Mouse (Mus musculus): ENCODE results near the gene Gria1. TPM values are rescaled to one million over a fixed set of nuclear protein-coding genes. Genes with fewer than 3 reads are reported as not detected.
A peak's percentile ranks its signal among the peaks of the same experiment; 100 is the strongest.

The Gria1 gene
- polyA plus RNA-seq (2016; fragmentation: Nextera tagmentation; extraction: Ambion mirVana) = 7.1 and 13.9 TPM in 2 replicates

GRCm38 (mm10) chr11:57011024-57011690 is at the start of gene Gria1:
Gene Gria1 (plus strand): TSS chr11:57011387.
- Histone ChIP-seq H3K4me1 (peaks cover 28% of the 10 kb centered on the region), H3K27me3 (peaks cover 11% of the 10 kb centered on the region; the same call in 1 of the 2 replicates), H3K9ac (peak within 1 kb of the TSS; percentile 29), H3K4me2 (replicated peaks) (peak within 1 kb of the TSS; percentile 46), H3K36me3 (no peaks in the 10 kb centered on the region), H3K9me3 (replicated peaks) (no peaks in the 10 kb centered on the region), H3K4me3 (peak within 1 kb of the TSS; percentile 28), H3K27ac (no peak within 1 kb of the TSS)
- WGBS = 16% methylated on average over 6 of the region's 6 CpGs
- peak; percentile 54; the same call in 1 of the 2 replicates for ATAC-seq (ENCODE audit: low FRiP score)

- 84% methylated on average over 3 of the region's 3 CpGs for WGBS
- Histone ChIP-seq H3K4me2 (replicated peaks) (no peak overlapping the region), H3K4me1 (no peaks in the 10 kb centered on the region), H3K36me3 (no peaks in the 10 kb centered on the region), H3K4me3 (no peak overlapping the region), H3K9ac (no peak overlapping the region), H3K9me3 (replicated peaks) (no peaks in the 10 kb centered on the region), H3K27ac (no peak overlapping the region), H3K27me3 (no peaks in the 10 kb centered on the region)
- no peak for ATAC-seq (ENCODE audit: low FRiP score)
Observed at GRCm38 (mm10) chr11:56961751-56962150, 49.4 kb upstream of the Gria1 start.

GRCm38 (mm10) chr11:56972814-56973213 is 38.4 kb upstream of the Gria1 start:
- Histone ChIP-seq H3K27ac (no peak overlapping the region), H3K4me1 (no peaks in the 10 kb centered on the region), H3K27me3 (no peaks in the 10 kb centered on the region), H3K9me3 (replicated peaks) (no peaks in the 10 kb centered on the region), H3K4me3 (no peak overlapping the region), H3K9ac (no peak overlapping the region), H3K36me3 (no peaks in the 10 kb centered on the region), H3K4me2 (replicated peaks) (no peak overlapping the region)
- no peak for ATAC-seq (ENCODE audit: low FRiP score)
- 45% methylated on average over 1 of the region's 1 CpGs for WGBS

GRCm38 (mm10) chr11:56984321-56985000 is 26.7 kb upstream of the Gria1 start:
- H3K9me3 ChIP-seq (replicated peaks) = peaks cover 9% of the 10 kb centered on the region; the same call in 1 of the 2 replicates
- H3K27ac ChIP-seq = no peak overlapping the region
- H3K36me3 ChIP-seq = no peaks in the 10 kb centered on the region
- WGBS = 85% methylated on average over 3 of the region's 3 CpGs
- no peak for ATAC-seq (ENCODE audit: low FRiP score)
- no peak overlapping the region for H3K4me3 ChIP-seq
- no peaks in the 10 kb centered on the region for H3K4me1 ChIP-seq
- no peaks in the 10 kb centered on the region for H3K27me3 ChIP-seq
- no peak overlapping the region for H3K9ac ChIP-seq
- no peak overlapping the region for H3K4me2 ChIP-seq (replicated peaks)

- H3K9ac ChIP-seq = no peak overlapping the region
- H3K4me3 ChIP-seq = no peak overlapping the region
- H3K27ac ChIP-seq = no peak overlapping the region
- H3K9me3 ChIP-seq (replicated peaks) = no peaks in the 10 kb centered on the region
- WGBS = 81% methylated on average over 4 of the region's 4 CpGs
- no peak for ATAC-seq (ENCODE audit: low FRiP score)
- H3K4me2 ChIP-seq (replicated peaks) = no peak overlapping the region
- no peaks in the 10 kb centered on the region for H3K36me3 ChIP-seq
- H3K27me3 ChIP-seq = no peaks in the 10 kb centered on the region
- no peaks in the 10 kb centered on the region for H3K4me1 ChIP-seq
Observed at GRCm38 (mm10) chr11:56985457-56985856, 25.7 kb upstream of the Gria1 start.

GRCm38 (mm10) chr11:56999601-57000001 is 11.6 kb upstream of the Gria1 start:
- Histone ChIP-seq H3K27ac (no peak overlapping the region), H3K9ac (no peak overlapping the region), H3K9me3 (replicated peaks) (no peaks in the 10 kb centered on the region), H3K4me3 (no peak overlapping the region), H3K36me3 (no peaks in the 10 kb centered on the region), H3K4me1 (no peaks in the 10 kb centered on the region), H3K4me2 (replicated peaks) (no peak overlapping the region), H3K27me3 (no peaks in the 10 kb centered on the region)
- no peak for ATAC-seq (ENCODE audit: low FRiP score)
- 92% methylated on average over 3 of the region's 3 CpGs for WGBS

GRCm38 (mm10) chr11:57004611-57005010 is 6.6 kb upstream of the Gria1 start:
- ATAC-seq (ENCODE audit: low FRiP score) = no peak
- Histone ChIP-seq H3K4me2 (replicated peaks) (no peak overlapping the region), H3K4me3 (no peak overlapping the region), H3K36me3 (no peaks in the 10 kb centered on the region), H3K9me3 (replicated peaks) (no peaks in the 10 kb centered on the region), H3K9ac (no peak overlapping the region), H3K27me3 (no peaks in the 10 kb centered on the region), H3K4me1 (no peaks in the 10 kb centered on the region; the same call in 1 of the 2 replicates), H3K27ac (no peak overlapping the region)
- WGBS = 32% methylated on average over 3 of the region's 3 CpGs

- Histone ChIP-seq H3K4me1 (no peaks in the 10 kb centered on the region; the same call in 1 of the 2 replicates), H3K4me3 (no peak overlapping the region), H3K9ac (no peak overlapping the region), H3K4me2 (replicated peaks) (no peak overlapping the region), H3K36me3 (no peaks in the 10 kb centered on the region), H3K9me3 (replicated peaks) (no peaks in the 10 kb centered on the region), H3K27me3 (no peaks in the 10 kb centered on the region; the same call in 1 of the 2 replicates), H3K27ac (no peak overlapping the region)
- WGBS = 81% methylated on average over 7 of the region's 7 CpGs
- ATAC-seq (ENCODE audit: low FRiP score) = no peak
Observed at GRCm38 (mm10) chr11:57005341-57005740, 5.8 kb upstream of the Gria1 start.

GRCm38 (mm10) chr11:57007790-57008189 is 3.4 kb upstream of the Gria1 start:
- Histone ChIP-seq H3K4me2 (replicated peaks) (no peak overlapping the region), H3K4me3 (no peak overlapping the region), H3K4me1 (peaks cover 19% of the 10 kb centered on the region), H3K9ac (no peak overlapping the region), H3K27ac (no peak overlapping the region), H3K27me3 (peaks cover 3% of the 10 kb centered on the region; the same call in 1 of the 2 replicates), H3K9me3 (replicated peaks) (no peaks in the 10 kb centered on the region), H3K36me3 (no peaks in the 10 kb centered on the region)
- WGBS = 94% methylated on average over 4 of the region's 4 CpGs
- ATAC-seq (ENCODE audit: low FRiP score) = no peak

GRCm38 (mm10) chr11:57010611-57011010 is 576 bp upstream of the Gria1 start:
- H3K27ac ChIP-seq = no peak overlapping the region
- WGBS = 71% methylated on average over 6 of the region's 6 CpGs
- H3K4me1 ChIP-seq = peaks cover 28% of the 10 kb centered on the region
- no peaks in the 10 kb centered on the region for H3K36me3 ChIP-seq
- no peaks in the 10 kb centered on the region for H3K9me3 ChIP-seq (replicated peaks)
- no peak overlapping the region for H3K9ac ChIP-seq
- no peak for ATAC-seq (ENCODE audit: low FRiP score)
- H3K4me3 ChIP-seq = no peak overlapping the region
- H3K27me3 ChIP-seq = peaks cover 11% of the 10 kb centered on the region; the same call in 1 of the 2 replicates
- H3K4me2 ChIP-seq (replicated peaks) = no peak overlapping the region

- WGBS = 2% methylated on average over 11 of the region's 11 CpGs
- Histone ChIP-seq H3K9ac (peak overlapping the region; percentile 29), H3K9me3 (replicated peaks) (no peaks in the 10 kb centered on the region), H3K36me3 (no peaks in the 10 kb centered on the region), H3K4me3 (peak overlapping the region; percentile 28), H3K4me2 (replicated peaks) (peak overlapping the region; percentile 46), H3K27me3 (peaks cover 11% of the 10 kb centered on the region; the same call in 1 of the 2 replicates), H3K4me1 (peaks cover 28% of the 10 kb centered on the region), H3K27ac (no peak overlapping the region)
- peak; percentile 56; the same call in 1 of the 2 replicates for ATAC-seq (ENCODE audit: low FRiP score)
Observed at GRCm38 (mm10) chr11:57011691-57012039, 478 bp downstream of the Gria1 start.

- H3K9ac ChIP-seq = peak overlapping the region; percentile 41
- peak overlapping the region; percentile 46 for H3K4me2 ChIP-seq (replicated peaks)
- no peak for ATAC-seq (ENCODE audit: low FRiP score)
- no peaks in the 10 kb centered on the region for H3K36me3 ChIP-seq
- H3K9me3 ChIP-seq (replicated peaks) = no peaks in the 10 kb centered on the region
- WGBS = 32% methylated on average over 13 of the region's 13 CpGs
- no peak overlapping the region for H3K27ac ChIP-seq
- peaks cover 28% of the 10 kb centered on the region for H3K4me1 ChIP-seq
- peak overlapping the region; percentile 28 for H3K4me3 ChIP-seq
- H3K27me3 ChIP-seq = peaks cover 11% of the 10 kb centered on the region; the same call in 1 of the 2 replicates
Observed at GRCm38 (mm10) chr11:57012287-57012921, 1.2 kb downstream of the Gria1 start.

Measured in hindbrain, embryonic 12.5 days (tissue).